Mouse (Mus musculus) B cell, adult (primary cell): ENCODE measurements around the gene Dhx9. TPM values are rescaled to one million over a fixed set of nuclear protein-coding genes. Genes with fewer than 3 reads are reported as not detected.

Experiments used
- total RNA-seq: library from RNA; stranded (reverse); gene quantifications from 4 replicates; pipeline ENCODE4 v1.2.4, GENCODE M21; 2023; ENCODE audit not compliant: inconsistent age

Dhx9 gene
- total RNA-seq, result 406 to 428 TPM (median 419 TPM) in 4 replicates

GRCm38 (mm10) chr1:153487500-153487879 is at the start of gene Dhx9:
Gene Dhx9 (minus strand): TSS chr1:153487660.

GRCm38 (mm10) chr1:153424770-153425584 is 62.5 kb downstream of the Dhx9 start, which contains the start of gene Shcbp1l:
Gene Shcbp1l (plus strand): TSS chr1:153425162.

Other genes starting within 250 kb of the Dhx9 start
- 24.6 to 30.4 TPM (median 27.5 TPM) in 4 replicates for gene Lamc1, start 154.9 kb downstream of the Dhx9 start, total RNA-seq
- 2.4 to 4.9 TPM (median 2.7 TPM) in 4 replicates for gene Shcbp1l, start 62.5 kb downstream of the Dhx9 start, total RNA-seq
- gene Npl, start 62.4 kb upstream of the Dhx9 start, total RNA-seq, result 0.35 to 0.54 TPM in 2 of 4 replicates, not detected in the others
- not detected in 4 replicates for gene Rgs8, start 165.4 kb upstream of the Dhx9 start, total RNA-seq